Mouse (Mus musculus): Measurements from ENCODE around the gene Olfr1393.

- TF ChIP-seq MAFK (IDR thresholded peaks at IDR 0.05; ENCODE audit: insufficient read depth, low read depth, low read length) (no peak), HCFC1 (IDR thresholded peaks at IDR 0.05; ENCODE audit: borderline replicate concordance, insufficient read depth, low read length) (no peak), CHD2 (IDR thresholded peaks at IDR 0.05; ENCODE audit: low read depth, low read length) (no peak)
Observed at GRCm38 (mm10) chr11:49244595-49244930, 33.5 kb upstream of the Olfr1393 start.
